Mouse (Mus musculus) limb, embryonic 12.5 days (tissue): ENCODE measurements around the gene Pla2g12b. TPM values are rescaled to one million over a fixed set of nuclear protein-coding genes. Genes with fewer than 3 reads are reported as not detected.
"Not testable (repeated sequence)": the region's sequence is repeated elsewhere in the genome, so short reads cannot be mapped to it uniquely, and the experiment has no call there.

ENCODE experiments used
- ATAC-seq: fragments of 200-750 bp; cut with Nextera tagmentation; 2 replicates; pipeline ENCODE4 v1.8.0; 2017; ENCODE audit warnings: low read depth, moderate TSS enrichment; ENCODE audit not compliant: insufficient number of reproducible peaks, insufficient read depth, low FRiP score, low TSS enrichment
- H3K27ac ChIP-seq: fragments of 300-500 bp; sonication (generic); 2 replicates; pipeline ENCODE4 v1.5.1; 2016; ENCODE audit warnings: mild to moderate bottlenecking, moderate library complexity
- H3K27me3 ChIP-seq: fragments of 300-500 bp; sonication (generic); 2 replicates; pipeline ENCODE4 v1.6.1; 2016; ENCODE audit warnings: mild to moderate bottlenecking, moderate library complexity
- H3K36me3 ChIP-seq: fragments of 300-500 bp; sonication (generic); 2 replicates; pipeline ENCODE4 v1.6.1; 2016; ENCODE audit warnings: mild to moderate bottlenecking, moderate library complexity
- H3K4me1 ChIP-seq: fragments of 300-500 bp; sonication (generic); replicated peaks from 2 replicates; pipeline ENCODE4 v1.6.1; 2016
- H3K4me2 ChIP-seq: fragments of 300-500 bp; sonication (generic); 2 replicates; pipeline ENCODE4 v1.6.1; 2016; ENCODE audit warnings: mild to moderate bottlenecking, moderate library complexity
- H3K4me3 ChIP-seq: fragments of 300-500 bp; sonication (generic); replicated peaks from 2 replicates; pipeline ENCODE4 v1.5.1; 2016; ENCODE audit warnings: mild to moderate bottlenecking
- H3K9ac ChIP-seq: fragments of 300-500 bp; sonication (generic); replicated peaks from 2 replicates; pipeline ENCODE4 v1.6.1; 2016; ENCODE audit warnings: mild to moderate bottlenecking, moderate library complexity
- H3K9me3 ChIP-seq: fragments of 300-500 bp; sonication (generic); 2 replicates; pipeline ENCODE4 v1.6.1; 2016; ENCODE audit warnings: mild to moderate bottlenecking, moderate library complexity
- WGBS: fragments of 180-500 bp; shearing (Covaris S2); methylation state at CpG from one replicate; pipeline ENCODE4 v1.1.7; 2016; 5-methylcytosine and 5-hydroxymethylcytosine counted together
- polyA plus RNA-seq: library from polyadenylated mRNA; unstranded; fragments of >200 nt; fragmentation: Nextera tagmentation; extraction: Ambion mirVana; gene quantifications from 2 replicates; pipeline ENCODE4 v1.2.1, GENCODE M21; 2016

Gene Pla2g12b
- polyA plus RNA-seq, 1 experiment from 2014 or later: not detected

DNA sequence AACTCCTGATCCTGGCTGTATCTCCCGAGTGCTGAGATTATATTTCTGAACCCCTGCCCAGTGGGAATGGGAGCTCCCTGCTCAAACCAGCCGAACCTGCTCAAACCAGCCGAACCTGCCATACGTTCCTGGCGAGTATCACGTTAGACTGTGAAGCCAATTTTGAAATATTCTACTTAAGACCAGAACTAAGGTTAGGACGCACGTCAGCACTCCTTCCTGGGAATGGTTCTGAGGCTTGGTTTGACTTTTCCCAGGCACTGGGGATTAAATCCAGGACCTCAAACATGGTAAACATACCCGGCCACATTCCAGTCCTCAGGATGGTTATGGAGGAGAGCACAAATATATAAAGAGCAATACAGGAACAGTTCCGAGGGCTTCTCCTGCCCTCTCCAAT lies 25.6 kb upstream of the Pla2g12b start:
- no peak for ATAC-seq
- Histone ChIP-seq H3K27me3 (no peaks in the 10 kb centered on the region), H3K27ac (no peak overlapping the region), H3K4me1 (no peaks in the 10 kb centered on the region), H3K9ac (no peak overlapping the region), H3K36me3 (peaks cover 20% of the 10 kb centered on the region), H3K4me3 (no peak overlapping the region), H3K9me3 (no peaks in the 10 kb centered on the region; the same call in 1 of the 2 replicates), H3K4me2 (no peak overlapping the region)
- WGBS: 84% methylated on average over 10 of the region's 10 CpGs

DNA sequence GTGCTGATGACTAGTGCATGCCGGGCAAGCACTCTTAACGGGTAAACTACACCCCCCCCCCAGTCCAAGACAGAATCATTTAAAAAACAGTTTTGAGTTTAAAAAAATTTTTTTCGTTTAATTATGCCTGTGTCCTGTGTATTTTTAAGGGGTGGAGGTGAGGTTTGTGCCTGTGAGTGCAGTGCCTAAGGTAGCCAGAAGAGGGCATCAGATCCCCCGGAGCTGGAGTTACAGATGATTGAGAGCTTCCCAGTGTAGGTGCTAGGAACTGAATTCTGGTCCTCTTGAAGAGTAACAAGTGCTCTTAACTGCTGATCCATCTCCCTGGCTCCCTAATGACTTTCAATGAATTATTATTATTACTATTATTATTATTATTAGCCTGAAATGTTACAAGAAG lies 24.7 kb upstream of the Pla2g12b start:
- Histone ChIP-seq H3K27me3 (no peaks in the 10 kb centered on the region), H3K36me3 (peaks cover 12% of the 10 kb centered on the region), H3K4me1 (no peaks in the 10 kb centered on the region), H3K4me3 (no peak overlapping the region), H3K27ac (no peak overlapping the region), H3K9ac (no peak overlapping the region), H3K9me3 (no peaks in the 10 kb centered on the region; the same call in 1 of the 2 replicates), H3K4me2 (no peak overlapping the region)
- ATAC-seq: no peak
- 92% methylated on average over 4 of the region's 4 CpGs for WGBS

DNA sequence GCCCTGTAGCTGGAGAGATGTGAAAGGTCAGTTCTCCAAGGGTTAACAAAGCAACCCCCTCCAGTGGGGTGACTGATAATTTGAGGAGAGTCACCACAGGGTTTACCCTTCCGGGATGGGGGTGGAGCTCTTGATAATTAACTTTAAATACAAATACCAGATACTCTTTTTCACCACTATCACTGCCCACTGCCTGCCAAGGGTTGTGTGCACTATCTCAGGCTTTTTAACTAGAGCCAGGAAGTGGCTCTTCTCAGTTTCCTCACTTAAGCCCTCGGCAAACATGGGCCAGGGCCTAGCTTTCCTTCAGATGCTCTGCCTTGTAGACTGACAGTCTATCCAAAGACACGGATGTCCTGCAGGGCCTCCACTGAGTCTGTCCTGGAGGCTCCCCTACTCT lies 23.5 kb upstream of the Pla2g12b start:
- no peak overlapping the region for H3K27ac ChIP-seq
- no peak overlapping the region for H3K4me2 ChIP-seq
- ATAC-seq: no peak
- no peaks in the 10 kb centered on the region; the same call in 1 of the 2 replicates for H3K9me3 ChIP-seq
- H3K27me3 ChIP-seq: no peaks in the 10 kb centered on the region
- whole genome bisulfite sequencing: 62% methylated on average over 3 of the region's 3 CpGs
- no peak overlapping the region for H3K9ac ChIP-seq
- H3K4me3 ChIP-seq: no peak overlapping the region
- H3K4me1 ChIP-seq: no peaks in the 10 kb centered on the region
- peaks cover under 1% of the 10 kb centered on the region; the same call in 1 of the 2 replicates for H3K36me3 ChIP-seq

DNA sequence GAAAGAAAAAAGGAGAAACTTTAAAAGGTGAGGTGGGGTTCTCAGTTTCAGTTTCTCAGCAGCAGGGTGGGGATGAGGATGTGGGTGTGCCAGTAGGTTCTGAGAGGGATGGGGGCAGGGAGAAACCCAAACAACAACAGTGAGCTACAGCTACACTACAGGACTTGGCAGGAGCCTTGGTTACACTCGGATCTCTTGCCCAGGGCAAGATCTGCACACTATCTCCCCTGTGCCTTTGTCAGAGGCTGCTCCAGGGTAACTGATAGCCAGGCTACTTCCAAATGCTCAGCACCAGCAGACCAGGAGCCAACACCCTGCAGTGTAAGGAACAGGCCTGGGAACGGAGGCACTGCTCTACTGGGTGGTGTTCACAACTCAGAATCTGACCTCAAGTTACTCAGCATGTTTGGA lies 23.0 kb upstream of the Pla2g12b start:
- no peak for ATAC-seq
- 83% methylated on average over 2 of the region's 2 CpGs for WGBS
- H3K4me2 ChIP-seq: no peak overlapping the region
- H3K9ac ChIP-seq: no peak overlapping the region
- peak overlapping the region; percentile 5; the same call in 1 of the 2 replicates for H3K27ac ChIP-seq
- no peaks in the 10 kb centered on the region for H3K27me3 ChIP-seq
- H3K4me3 ChIP-seq: no peak overlapping the region
- H3K4me1 ChIP-seq: no peaks in the 10 kb centered on the region
- H3K36me3 ChIP-seq: no peaks in the 10 kb centered on the region
- H3K9me3 ChIP-seq: no peaks in the 10 kb centered on the region; the same call in 1 of the 2 replicates

DNA sequence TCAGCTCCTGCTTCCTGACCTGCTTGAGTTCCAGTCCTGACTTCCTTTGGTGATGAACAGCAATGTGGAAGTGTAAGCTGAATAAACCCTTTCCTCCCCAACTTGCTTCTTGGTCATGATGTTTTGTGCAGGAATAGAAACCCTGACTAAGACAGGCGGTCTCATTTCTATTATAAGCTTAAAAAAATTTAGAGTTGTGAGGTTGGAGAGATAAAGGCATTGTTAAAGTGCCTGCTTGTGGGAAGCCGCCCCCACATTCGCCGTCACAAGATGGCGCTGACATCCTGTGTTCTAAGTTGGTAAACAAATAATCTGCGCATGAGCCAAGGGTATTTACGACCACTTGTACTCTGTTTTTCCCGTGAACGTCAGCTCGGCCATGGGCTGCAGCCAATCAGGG lies 21.9 kb upstream of the Pla2g12b start:
- 77% methylated on average over 6 of the region's 10 CpGs for WGBS
- not testable (repeated sequence) for H3K4me3 ChIP-seq, H3K27me3 ChIP-seq, H3K4me1 ChIP-seq, ATAC-seq, H3K36me3 ChIP-seq, H3K9me3 ChIP-seq, H3K27ac ChIP-seq, H3K4me2 ChIP-seq, H3K9ac ChIP-seq

DNA sequence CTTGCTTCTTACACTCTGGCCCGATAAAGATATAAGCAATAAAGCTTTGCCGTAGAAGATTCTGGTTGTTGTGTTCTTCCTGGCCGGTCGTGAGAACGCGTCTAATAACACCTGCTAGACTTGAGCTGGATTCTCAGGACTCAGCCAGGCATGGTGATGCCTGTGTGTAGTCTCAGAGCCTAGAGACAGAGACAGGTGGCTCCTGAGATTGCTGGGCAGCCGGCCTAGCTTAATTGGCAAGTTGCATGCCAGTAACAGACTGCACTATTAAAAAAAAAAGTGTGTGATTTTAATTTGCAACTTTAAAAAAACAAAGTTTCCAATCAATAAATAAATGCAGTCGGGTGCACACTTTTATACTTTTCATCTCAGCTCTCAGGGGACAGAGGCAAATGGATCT lies 16.5 kb upstream of the Pla2g12b start:
- H3K4me3 ChIP-seq: no peak overlapping the region
- no peak for ATAC-seq
- WGBS: 88% methylated on average over 8 of the region's 8 CpGs
- H3K9me3 ChIP-seq: peaks cover 14% of the 10 kb centered on the region
- peaks cover 4% of the 10 kb centered on the region; the same call in 1 of the 2 replicates for H3K36me3 ChIP-seq
- H3K4me2 ChIP-seq: no peak overlapping the region
- H3K9ac ChIP-seq: no peak overlapping the region
- H3K27ac ChIP-seq: no peak overlapping the region
- no peaks in the 10 kb centered on the region for H3K27me3 ChIP-seq
- H3K4me1 ChIP-seq: no peaks in the 10 kb centered on the region

DNA sequence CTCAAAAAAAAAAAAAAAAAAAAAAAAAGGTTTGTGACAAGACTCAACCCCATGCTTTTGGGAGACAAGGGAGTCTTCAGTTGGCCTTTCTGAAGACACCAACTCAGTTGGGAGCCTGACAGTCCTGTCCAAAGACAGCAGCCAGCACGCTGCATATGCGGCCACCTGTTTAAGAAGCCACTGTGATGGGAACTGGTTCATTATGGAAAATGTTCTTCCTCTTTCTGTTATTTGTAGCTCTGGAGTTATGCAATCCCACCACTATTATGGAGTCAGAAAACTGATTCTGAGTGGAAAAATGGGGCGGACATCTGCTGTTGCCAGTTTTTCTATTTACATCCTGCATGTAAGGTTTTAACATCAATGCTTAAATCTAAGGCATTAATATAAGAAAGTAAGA lies 13.8 kb upstream of the Pla2g12b start:
- H3K4me3 ChIP-seq: no peak overlapping the region
- peaks cover 14% of the 10 kb centered on the region for H3K9me3 ChIP-seq
- no peak for ATAC-seq
- H3K27ac ChIP-seq: no peak overlapping the region
- 97% methylated on average over 3 of the region's 3 CpGs for WGBS
- H3K4me2 ChIP-seq: no peak overlapping the region
- no peaks in the 10 kb centered on the region for H3K4me1 ChIP-seq
- no peaks in the 10 kb centered on the region for H3K27me3 ChIP-seq
- no peak overlapping the region for H3K9ac ChIP-seq
- peaks cover 4% of the 10 kb centered on the region; the same call in 1 of the 2 replicates for H3K36me3 ChIP-seq

DNA sequence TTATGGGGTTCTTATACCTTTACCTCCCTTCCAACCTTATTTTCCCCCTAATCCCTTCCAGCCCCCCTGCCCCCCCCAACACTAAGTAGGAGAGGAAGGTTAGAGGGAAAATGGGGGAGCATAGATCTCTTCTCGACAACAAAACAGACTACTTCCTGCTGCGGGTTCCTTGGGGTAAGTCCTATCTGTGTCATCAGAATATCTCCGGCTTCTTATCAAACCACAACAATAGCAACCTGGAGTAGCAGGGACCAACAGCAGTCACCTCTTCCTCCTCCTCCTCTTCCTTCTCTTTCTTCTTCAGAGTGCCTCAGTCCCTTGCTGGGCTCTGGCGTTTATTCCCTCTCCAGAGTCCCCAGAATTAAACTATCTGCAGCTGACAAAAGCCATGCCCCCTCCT lies 11.6 kb upstream of the Pla2g12b start:
- no peak for ATAC-seq
- Histone ChIP-seq H3K27ac (no peak overlapping the region), H3K9ac (no peak overlapping the region), H3K9me3 (peaks cover 14% of the 10 kb centered on the region), H3K27me3 (no peaks in the 10 kb centered on the region), H3K4me1 (no peaks in the 10 kb centered on the region), H3K36me3 (peaks cover 4% of the 10 kb centered on the region; the same call in 1 of the 2 replicates), H3K4me3 (no peak overlapping the region), H3K4me2 (no peak overlapping the region)
- 59% methylated on average over 4 of the region's 4 CpGs for WGBS

DNA sequence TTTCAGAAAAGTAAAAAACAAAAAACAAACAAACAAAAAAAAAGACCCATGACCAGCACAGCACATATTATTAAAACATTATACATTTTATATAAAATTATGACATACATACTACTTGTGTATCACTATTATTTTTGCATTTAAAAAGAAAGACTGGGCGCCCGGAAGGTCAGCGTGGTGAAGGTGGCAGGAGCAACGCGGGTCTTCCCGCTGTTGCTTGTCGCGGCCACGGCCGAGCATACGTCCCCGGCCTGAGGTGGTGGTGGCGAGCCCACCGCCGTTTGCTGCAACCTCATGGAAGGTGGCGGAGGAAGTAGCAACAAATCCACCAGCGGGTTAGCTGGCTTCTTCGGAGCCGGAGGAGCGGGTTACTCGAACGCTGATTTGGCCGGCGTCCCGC lies 8.0 kb upstream of the Pla2g12b start, which contains the start of gene Gm10273:
Gene Gm10273 (plus strand): TSS at position 172 of the 400 bp plus-strand sequence.
- H3K4me1 ChIP-seq, H3K36me3 ChIP-seq, ATAC-seq, H3K4me3 ChIP-seq, H3K9ac ChIP-seq, H3K27ac ChIP-seq, H3K27me3 ChIP-seq, H3K9me3 ChIP-seq, H3K4me2 ChIP-seq: not testable (repeated sequence)
- WGBS: 88% methylated on average over 10 of the region's 25 CpGs

DNA sequence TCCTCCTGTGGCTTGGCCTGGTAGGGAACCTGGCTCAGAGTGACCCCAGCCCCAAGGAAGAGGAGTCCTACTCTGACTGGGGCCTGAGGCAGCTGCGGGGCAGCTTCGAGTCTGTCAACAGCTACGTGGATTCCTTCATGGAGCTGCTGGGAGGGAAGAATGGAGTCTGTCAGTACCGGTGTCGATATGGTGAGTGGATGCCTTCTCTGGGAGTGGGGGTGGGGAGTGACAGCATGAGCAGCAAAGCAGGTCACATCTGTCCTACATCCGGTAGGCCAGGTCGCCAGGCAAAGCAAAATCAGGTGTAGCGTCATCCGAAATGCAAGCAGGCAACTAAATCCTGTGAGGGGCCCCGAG lies 311 bp downstream of the Pla2g12b start:
- no peak overlapping the region for H3K4me3 ChIP-seq
- no peak overlapping the region for H3K27ac ChIP-seq
- H3K27me3 ChIP-seq: no peaks in the 10 kb centered on the region
- H3K9ac ChIP-seq: no peak overlapping the region
- WGBS: 76% methylated on average over 10 of the region's 10 CpGs
- H3K9me3 ChIP-seq: 0 out of 2 replicates have a peak, but pooled peaks cover 4% of the 10 kb centered on the region
- peaks cover 20% of the 10 kb centered on the region for H3K4me1 ChIP-seq
- no peaks in the 10 kb centered on the region for H3K36me3 ChIP-seq
- ATAC-seq: no peak
- no peak overlapping the region for H3K4me2 ChIP-seq

DNA sequence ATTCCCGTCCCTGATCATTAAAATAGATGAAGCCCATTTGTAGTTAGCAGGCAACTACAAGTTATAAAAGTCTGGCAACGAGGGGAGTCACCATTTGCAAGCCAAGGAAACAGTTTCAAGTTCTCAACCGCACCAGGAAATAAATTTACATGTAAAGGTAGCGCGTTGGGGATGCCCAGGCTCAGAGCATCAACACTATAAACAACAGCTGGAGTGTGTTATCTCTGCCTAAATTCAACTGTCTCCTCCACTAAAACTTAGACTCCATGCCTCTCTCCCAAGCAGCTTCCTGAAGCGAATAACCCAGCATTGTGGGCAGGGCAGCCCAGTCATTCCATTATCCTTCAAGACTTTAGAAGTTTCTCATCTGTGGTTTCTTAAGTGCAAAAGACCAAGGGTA lies 5.0 kb downstream of the Pla2g12b start:
- no peak overlapping the region for H3K4me3 ChIP-seq
- H3K27me3 ChIP-seq: no peaks in the 10 kb centered on the region
- no peak overlapping the region for H3K9ac ChIP-seq
- no peaks in the 10 kb centered on the region for H3K36me3 ChIP-seq
- ATAC-seq: no peak
- no peaks in the 10 kb centered on the region for H3K9me3 ChIP-seq
- H3K27ac ChIP-seq: no peak overlapping the region
- H3K4me2 ChIP-seq: no peak overlapping the region; the same call in 1 of the 2 replicates
- peaks cover 18% of the 10 kb centered on the region for H3K4me1 ChIP-seq
- WGBS: 21% methylated on average over 6 of the region's 6 CpGs

DNA sequence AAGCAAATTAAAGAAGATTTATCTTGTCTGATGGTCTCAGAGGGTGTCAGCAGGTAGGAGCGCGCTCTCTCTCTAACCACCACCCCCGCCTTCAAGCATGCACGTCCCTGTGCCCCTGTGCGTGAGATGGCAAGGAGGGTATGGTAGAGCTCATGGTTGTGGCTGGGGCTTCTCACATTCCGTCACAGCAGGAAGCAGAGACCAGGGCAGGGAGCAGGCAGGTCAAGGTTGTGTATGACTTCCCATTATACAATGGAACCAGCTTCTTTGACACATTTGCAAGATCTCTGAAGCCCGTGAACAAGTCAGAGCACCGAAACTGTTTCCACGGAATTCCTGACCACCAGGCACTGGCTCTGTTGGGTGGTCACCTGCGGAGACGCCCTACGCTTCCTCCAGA lies 6.8 kb downstream of the Pla2g12b start:
- Histone ChIP-seq H3K4me3 (no peak overlapping the region), H3K4me2 (no peak overlapping the region), H3K9ac (no peak overlapping the region), H3K27ac (no peak overlapping the region), H3K27me3 (no peaks in the 10 kb centered on the region), H3K9me3 (0 out of 2 replicates have a peak, but pooled peaks cover 3% of the 10 kb centered on the region), H3K36me3 (no peaks in the 10 kb centered on the region), H3K4me1 (peaks cover 13% of the 10 kb centered on the region)
- no peak for ATAC-seq
- 79% methylated on average over 12 of the region's 12 CpGs for WGBS
